Mouse (Mus musculus): ENCODE data around the gene Gm20671.
"Not testable (repeated sequence)": the region's sequence is repeated elsewhere in the genome, so short reads cannot be mapped to it uniquely, and the experiment has no call there.

Gene Gm20671

DNA sequence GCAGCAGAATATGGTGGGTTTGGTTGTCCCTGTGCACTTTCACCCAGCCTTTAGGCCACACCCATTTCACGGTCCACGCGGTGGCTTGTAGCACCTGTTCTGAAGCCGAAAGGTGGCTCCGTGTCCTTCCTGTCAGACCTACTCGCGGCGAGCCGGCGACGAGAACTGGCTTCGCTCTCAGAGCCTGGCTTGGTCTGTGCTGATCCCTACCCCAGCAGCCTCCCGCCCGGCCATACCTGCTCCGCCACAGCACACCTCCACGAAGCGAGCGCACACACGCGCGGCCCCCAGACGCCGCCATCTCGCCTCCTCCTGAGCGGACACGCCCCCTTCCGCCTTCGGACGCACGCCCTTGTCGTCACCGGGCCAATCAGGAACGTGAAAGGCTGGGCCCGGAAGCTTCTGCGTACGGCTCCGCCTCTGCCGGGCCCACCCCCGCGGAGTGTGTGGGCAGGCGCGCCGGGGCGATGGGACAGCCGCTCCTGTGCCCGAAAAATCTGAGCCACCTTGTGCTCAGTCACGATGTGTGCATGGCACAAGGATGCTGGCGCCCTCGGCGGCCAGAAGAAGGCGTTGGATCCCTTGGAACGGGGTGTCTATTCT is 41.5 kb downstream of the Gm20671 start, which contains the start of gene Pisd:
TSS of gene Pisd (minus strand) at position 334 of the 603 bp plus-strand sequence.
- DNase-seq (ENCODE audit: low read depth in 2 of 2, low spot score in 2 of 2), result peak; percentile 89 to 90

DNA sequence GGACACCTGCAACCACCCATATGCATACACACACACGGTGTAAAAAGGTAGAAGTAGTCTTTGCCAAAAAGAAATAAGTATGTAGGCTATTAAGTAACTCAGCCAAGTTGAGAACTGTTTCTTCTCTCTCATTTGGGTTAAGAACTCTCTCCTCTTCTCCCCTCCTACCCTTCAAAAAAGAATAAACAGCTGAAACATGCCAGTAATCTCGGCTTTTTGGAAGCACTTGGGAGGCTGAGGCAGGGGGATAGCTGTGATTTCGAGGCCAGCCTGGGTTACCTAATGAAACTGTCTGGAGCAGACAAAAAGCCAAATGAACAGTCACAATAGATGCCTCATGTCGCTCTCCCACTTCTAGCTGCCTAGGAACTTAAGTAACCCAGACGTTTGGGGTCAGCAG is 42.2 kb downstream of the Gm20671 start:
- no peak for DNase-seq (ENCODE audit: low read depth in 2 of 2, low spot score in 2 of 2)

- no peak for DNase-seq (ENCODE audit: low read depth in 2 of 2, low spot score in 2 of 2)
These were observed 45.3 kb downstream of the Gm20671 start for GRCm38 (mm10) chr5:32781596-32781995.

DNA sequence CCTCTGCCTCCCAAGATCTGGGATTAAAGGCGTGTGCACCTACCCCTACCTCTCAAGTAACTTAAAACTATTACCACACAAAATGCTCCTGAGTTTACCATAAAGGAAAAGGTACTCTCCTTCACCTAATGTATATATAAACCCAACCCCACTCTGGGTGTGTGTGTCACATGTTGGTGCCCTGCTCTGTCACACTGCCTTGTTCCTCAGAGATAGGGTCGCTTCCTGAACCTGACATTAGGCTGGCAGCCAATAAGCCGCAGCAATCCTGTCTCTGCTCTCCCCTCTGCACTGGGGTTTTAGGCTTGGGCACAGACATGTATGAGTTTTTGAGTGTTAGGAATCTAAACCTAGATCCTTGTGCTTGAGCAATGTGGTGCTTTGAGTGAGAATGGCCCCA is 48.7 kb downstream of the Gm20671 start:
- no peak for DNase-seq (ENCODE audit: low read depth in 2 of 2, low spot score in 2 of 2)

DNA sequence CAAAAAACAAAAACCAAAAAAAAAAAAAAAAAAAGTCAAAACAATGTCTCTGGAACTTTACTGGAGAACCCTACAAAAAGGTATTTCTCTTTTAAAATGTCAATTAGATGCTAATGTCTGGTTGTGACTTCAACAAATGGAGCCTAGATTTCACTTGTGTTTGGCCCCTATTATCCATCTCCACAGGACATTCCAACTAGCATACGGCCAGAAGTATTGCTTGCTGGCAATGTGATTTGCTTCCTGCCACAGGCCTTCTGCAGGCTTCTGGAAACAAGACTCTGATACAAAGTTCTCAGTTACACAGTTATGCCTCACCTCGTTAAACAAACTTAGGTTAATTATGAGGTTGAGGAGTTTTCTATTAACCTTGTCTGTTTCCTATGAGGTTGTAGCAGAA is 54.5 kb downstream of the Gm20671 start:
- DNase-seq (ENCODE audit: low read depth in 2 of 2, low spot score in 2 of 2), result no peak

- DNase-seq (ENCODE audit: low read depth in 2 of 2, low spot score in 2 of 2), result no peak
These were observed 59.1 kb downstream of the Gm20671 start for GRCm38 (mm10) chr5:32767636-32768373.

GRCm38 (mm10) chr5:32767004-32767403 is 59.9 kb downstream of the Gm20671 start:
- DNase-seq (ENCODE audit: low read depth in 2 of 2, low spot score in 2 of 2), result no peak

DNA sequence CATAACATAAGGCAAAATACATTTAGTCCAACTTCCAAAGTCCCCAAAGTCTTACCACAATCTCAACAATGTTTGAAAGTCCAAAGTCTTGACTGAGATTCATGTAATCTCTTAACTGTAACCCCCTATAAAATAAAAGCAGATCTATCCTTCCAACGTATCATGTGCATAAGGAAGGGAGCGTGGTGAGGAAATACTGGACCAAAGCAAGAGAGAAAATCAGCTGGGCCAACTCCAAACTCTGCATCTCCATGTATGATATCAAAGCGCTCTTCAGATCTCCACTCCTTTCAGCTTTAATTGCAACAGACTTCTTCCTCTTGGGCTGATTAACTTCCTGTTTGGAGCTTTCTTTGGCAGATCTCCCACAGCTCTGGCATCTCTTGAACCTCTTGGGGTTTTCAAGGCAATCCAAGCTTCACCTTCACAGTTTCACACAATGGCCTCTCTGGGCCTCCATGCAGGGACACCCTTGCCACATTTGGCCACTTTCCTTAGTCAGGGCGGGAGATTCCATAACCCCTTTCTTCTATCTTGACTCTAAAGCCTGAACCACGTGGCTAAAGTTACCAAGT is 65.3 kb downstream of the Gm20671 start:
- no peak for DNase-seq (ENCODE audit: low read depth in 2 of 2, low spot score in 2 of 2)

GRCm38 (mm10) chr5:32760787-32761186 is 66.1 kb downstream of the Gm20671 start:
- DNase-seq (ENCODE audit: low read depth in 2 of 2, low spot score in 2 of 2), result no peak

GRCm38 (mm10) chr5:32760352-32760751 is 66.6 kb downstream of the Gm20671 start:
- not testable (repeated sequence) for DNase-seq (ENCODE audit: low read depth in 2 of 2, low spot score in 2 of 2)

- no peak for DNase-seq (ENCODE audit: low read depth in 2 of 2, low spot score in 2 of 2)
These were observed 67.2 kb downstream of the Gm20671 start for GRCm38 (mm10) chr5:32759662-32760061.

- DNase-seq (ENCODE audit: low read depth in 2 of 2, low spot score in 2 of 2), result no peak
These were observed 70.8 kb downstream of the Gm20671 start for GRCm38 (mm10) chr5:32756141-32756540.

DNA sequence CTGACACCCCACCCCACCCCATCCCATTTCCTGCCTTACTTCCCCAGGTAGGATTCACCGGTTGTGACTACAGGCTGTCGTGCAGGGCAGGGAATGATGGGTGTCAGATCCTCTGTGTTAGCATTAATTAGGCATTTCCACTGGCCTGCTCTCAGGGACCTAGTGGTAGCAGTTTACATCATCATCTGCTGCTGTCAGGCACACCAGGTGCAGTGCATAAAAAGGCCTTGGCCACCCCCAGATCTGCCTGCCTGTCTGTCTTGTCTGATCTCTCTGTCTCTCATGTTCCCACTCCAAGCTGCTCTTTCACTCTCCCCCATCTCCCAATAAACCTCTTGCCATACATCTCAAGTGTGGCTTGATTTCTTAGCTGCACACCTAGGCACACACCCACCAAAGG is 75.2 kb downstream of the Gm20671 start:
- DNase-seq (ENCODE audit: low read depth in 2 of 2, low spot score in 2 of 2), result no peak

- DNase-seq (ENCODE audit: low read depth in 2 of 2, low spot score in 2 of 2), result no peak
These were observed 78.0 kb downstream of the Gm20671 start for GRCm38 (mm10) chr5:32748936-32749335.

GRCm38 (mm10) chr5:32747650-32748375 is 79.1 kb downstream of the Gm20671 start:
- DNase-seq (ENCODE audit: low read depth in 2 of 2, low spot score in 2 of 2), result peak; percentile 18 to 28

DNA sequence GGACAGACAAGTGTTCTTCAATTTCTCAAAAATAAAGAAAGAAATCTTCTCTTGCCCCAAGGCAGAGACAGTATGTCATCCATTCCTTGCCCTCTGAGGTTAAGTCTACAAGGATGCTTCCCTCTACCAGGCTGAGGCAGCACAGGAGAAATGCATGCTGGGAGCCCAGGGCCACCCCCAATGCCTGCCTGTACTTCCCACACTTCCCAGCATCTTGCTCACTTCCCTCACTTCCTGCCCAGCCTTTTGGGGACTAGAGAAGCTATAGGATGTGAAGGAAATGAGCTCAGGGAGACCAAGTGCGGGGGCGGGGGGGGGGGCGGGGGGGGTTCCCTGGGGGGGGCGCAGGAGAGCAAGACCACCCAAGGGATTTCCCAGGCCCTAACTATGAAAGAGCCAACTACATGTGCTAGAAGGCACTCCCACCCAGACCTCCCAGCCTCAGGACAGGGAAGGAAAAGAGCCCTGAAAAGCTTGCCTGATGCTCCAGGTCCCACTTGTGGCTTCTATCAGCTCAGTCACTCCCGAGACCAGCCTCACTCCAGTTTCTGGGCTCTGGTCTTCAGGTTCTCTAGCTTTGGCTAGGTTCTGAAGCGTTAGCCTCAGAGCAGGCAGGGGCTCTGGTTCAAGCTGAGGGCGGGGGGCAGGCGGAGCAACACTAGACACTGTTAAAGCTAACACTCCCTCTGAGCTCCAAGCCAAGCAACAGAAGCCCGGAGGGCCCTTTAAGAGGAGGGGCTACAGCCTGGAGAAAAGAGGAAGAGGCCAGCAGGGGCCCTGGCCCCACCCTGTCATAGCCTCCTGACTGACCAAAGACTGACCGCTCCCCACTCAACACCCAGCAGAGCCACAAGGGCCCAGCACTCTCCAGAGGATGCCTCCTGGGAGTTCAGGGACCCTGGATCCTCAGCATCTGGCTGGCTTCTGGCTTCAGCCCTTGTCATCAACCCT is 80.9 kb downstream of the Gm20671 start:
- no peak for DNase-seq (ENCODE audit: low read depth in 2 of 2, low spot score in 2 of 2)

DNA sequence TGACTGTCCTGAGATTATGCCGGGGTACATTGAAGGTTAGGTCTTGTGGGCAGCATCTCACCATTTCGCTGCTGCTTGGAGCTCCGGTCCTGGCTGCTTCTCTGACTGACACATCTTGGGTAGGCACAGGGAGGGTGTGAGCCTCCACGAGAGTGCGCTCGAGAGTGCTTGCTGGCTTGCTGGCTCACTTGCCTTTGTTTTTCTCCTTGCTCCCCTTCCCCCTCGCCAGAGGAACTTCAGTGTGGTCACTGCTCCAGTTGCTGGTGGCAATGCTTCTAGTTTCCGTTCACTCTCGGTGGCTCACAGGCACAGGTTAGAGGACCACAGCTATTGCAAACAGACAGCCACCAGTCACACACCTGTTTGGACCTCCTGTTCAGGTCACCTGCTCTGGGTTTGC is 84.8 kb downstream of the Gm20671 start:
- no peak for DNase-seq (ENCODE audit: low read depth in 2 of 2, low spot score in 2 of 2)

- DNase-seq (ENCODE audit: low read depth in 2 of 2, low spot score in 2 of 2), result not testable (repeated sequence)
These were observed 85.5 kb downstream of the Gm20671 start for GRCm38 (mm10) chr5:32741377-32741776.

DNA sequence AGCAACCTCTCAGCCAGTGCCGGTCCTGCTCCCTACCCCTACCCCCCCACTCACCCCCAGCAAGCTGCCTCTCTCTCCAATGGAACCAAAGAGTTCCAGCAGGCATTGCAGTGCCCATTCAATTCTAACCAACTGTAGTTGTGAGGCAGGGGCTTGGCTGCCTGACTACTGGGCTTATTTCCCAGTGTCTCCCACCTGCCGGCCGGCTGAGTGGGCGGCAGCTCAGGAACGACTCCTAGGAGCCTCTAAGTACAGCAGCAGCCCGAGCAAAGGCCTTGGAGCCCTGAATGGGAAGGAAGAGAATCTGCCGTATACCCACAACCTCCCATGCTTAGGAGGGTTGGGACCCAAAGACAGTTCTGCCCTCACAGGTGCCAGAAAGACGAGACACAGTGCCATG is 86.1 kb downstream of the Gm20671 start:
- not testable (repeated sequence) for DNase-seq (ENCODE audit: low read depth in 2 of 2, low spot score in 2 of 2)

DNA sequence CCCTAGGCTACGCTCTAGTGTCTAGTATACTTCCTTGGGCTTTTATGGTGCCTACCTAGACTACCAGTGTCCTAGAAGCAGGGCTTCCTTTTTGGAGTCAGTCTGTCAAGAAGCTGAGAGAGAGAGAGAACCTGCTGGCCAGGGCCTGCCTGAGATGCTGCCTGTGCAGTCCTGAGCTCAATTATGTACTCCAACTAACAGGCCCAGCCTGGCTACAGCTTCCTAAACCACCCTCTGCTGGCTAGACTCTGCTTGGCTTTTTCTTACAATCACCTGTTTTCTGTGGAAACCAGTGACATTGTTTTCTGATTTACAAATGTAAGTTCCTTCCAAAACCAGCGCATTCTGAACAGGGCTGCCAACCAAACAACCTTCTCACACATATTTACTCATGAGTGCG is 86.8 kb downstream of the Gm20671 start:
- no peak for DNase-seq (ENCODE audit: low read depth in 2 of 2, low spot score in 2 of 2)

- not testable (repeated sequence) for DNase-seq (ENCODE audit: low read depth in 2 of 2, low spot score in 2 of 2)
These were observed 90.1 kb downstream of the Gm20671 start for GRCm38 (mm10) chr5:32736770-32737169.
